31 mouse cellular contexts compared by ENCODE assay signal in the genomic region with DNA sequence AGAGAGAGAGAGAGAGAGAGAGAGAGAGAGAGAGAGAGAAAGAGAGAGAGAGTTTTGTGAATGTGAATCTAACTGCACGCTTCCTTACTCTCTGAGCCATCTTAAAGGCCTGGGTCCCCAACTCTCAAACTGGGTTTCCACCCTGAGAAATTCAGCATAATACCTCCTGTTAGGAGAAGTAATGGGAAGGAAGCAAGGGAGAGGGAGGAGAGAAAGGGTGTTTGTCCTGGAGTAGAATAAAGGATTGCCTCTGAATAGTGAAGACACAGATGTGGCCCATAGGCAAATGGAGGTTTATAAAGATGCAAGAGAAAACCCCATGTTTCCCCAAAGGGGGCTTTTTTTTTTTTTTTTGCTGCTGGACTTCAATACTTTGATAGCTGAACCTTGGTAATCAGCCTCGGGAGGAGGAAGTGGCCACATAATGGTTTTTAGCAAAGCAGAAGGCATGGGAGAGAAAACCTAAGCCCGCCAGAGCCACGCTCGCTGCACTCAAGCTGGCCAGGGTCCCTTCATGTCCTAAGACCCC. TPM values are rescaled to one million over a fixed set of nuclear protein-coding genes. Genes with fewer than 3 reads are reported as not detected.
DNase-seq lines count a peak whose midpoint lies in the region; ATAC-seq and TF ChIP-seq lines count a peak whose summit lies in the region.
"Had no signal": no experiment of that assay in that cellular context is flagged by ENCODE, and none has a peak within 500 bp of the region (broad histone marks: within the 10 kb centered on the region; RNA-seq: fewer than 3 reads in every experiment).

No protein-coding gene starts in this region.

- ATAC-seq in liver, embryonic 14.5 days (ENCODE audit: insufficient read depth) = no peak
- ATAC-seq in liver, embryonic 12.5 days = no peak
- ATAC-seq in lung, postnatal 0 days = no peak
- ATAC-seq in liver, postnatal 0 days = no peak
- ATAC-seq: forebrain, embryonic 15.5 days; hindbrain, postnatal 0 days; intestine, embryonic 15.5 days; Patski had no signal

- WGBS in liver, embryonic 14.5 days (ENCODE audit: insufficient replicate concordance) = 54% methylated on average over 5 of the region's 5 CpGs
- WGBS in liver, embryonic 12.5 days (ENCODE audit: insufficient replicate concordance) = 58% methylated on average over 5 of the region's 5 CpGs
- 64% methylated on average over 5 of the region's 5 CpGs for WGBS in lung, postnatal 0 days
- 35% methylated on average over 5 of the region's 5 CpGs for WGBS in liver, postnatal 0 days (ENCODE audit: insufficient replicate concordance)

- no peak for TF ChIP-seq CTCF in liver, embryonic 14.5 days (IDR thresholded peaks at IDR 0.05; ENCODE audit: low read depth)
- TF ChIP-seq CTCF in lung, postnatal 0 days (IDR thresholded peaks at IDR 0.05) = no peak
- no peak for TF ChIP-seq CTCF in liver, postnatal 0 days (IDR thresholded peaks at IDR 0.05; ENCODE audit: low read depth)

- TF ChIP-seq EP300 in liver, embryonic 14.5 days (IDR thresholded peaks at IDR 0.05; ENCODE audit: low read depth) = no peak
- TF ChIP-seq EP300 in lung, postnatal 0 days (IDR thresholded peaks at IDR 0.05) = no peak
- TF ChIP-seq EP300 in liver, postnatal 0 days (IDR thresholded peaks at IDR 0.05; ENCODE audit: low read depth) = no peak

- 0 out of 2 replicates have a peak overlapping the region, but pooled peaks have one; percentile 3 for H3K4me2 ChIP-seq in liver, embryonic 14.5 days (ENCODE audit: low read depth)
- H3K4me2 ChIP-seq in liver, embryonic 12.5 days = no peak overlapping the region
- peak overlapping the region; percentile 41 for H3K4me2 ChIP-seq in lung, postnatal 0 days (replicated peaks; ENCODE audit: low read depth, low read length)
- H3K4me2 ChIP-seq in liver, postnatal 0 days (ENCODE audit: low read depth, low read length) = peak overlapping the region; percentile 59
- H3K4me2 ChIP-seq: embryonic facial prominence, embryonic 12.5 days; forebrain, embryonic 15.5 days; heart, embryonic 11.5 days; hindbrain, embryonic 12.5 days; intestine, embryonic 15.5 days; limb, embryonic 13.5 days; midbrain, embryonic 12.5 days; neural tube, embryonic 13.5 days had no signal

- H3K36me3 ChIP-seq in liver, embryonic 14.5 days (replicated peaks; ENCODE audit: control insufficient read depth, insufficient read depth, low read depth) = no peaks in the 10 kb centered on the region
- no peaks in the 10 kb centered on the region for H3K36me3 ChIP-seq in liver, embryonic 12.5 days
- no peaks in the 10 kb centered on the region for H3K36me3 ChIP-seq in lung, postnatal 0 days (ENCODE audit: insufficient read depth, low read length)
- no peaks in the 10 kb centered on the region for H3K36me3 ChIP-seq in liver, postnatal 0 days (replicated peaks; ENCODE audit: insufficient read depth, low read length)
- H3K36me3 ChIP-seq: embryonic facial prominence, embryonic 12.5 days; forebrain, embryonic 15.5 days; G1E; hindbrain, embryonic 12.5 days; intestine, embryonic 15.5 days; limb, embryonic 13.5 days; midbrain, embryonic 12.5 days; neural tube, embryonic 13.5 days had no signal

- H3K27me3 ChIP-seq in liver, embryonic 14.5 days (ENCODE audit: control insufficient read depth, insufficient read depth, low read length) = no peaks in the 10 kb centered on the region
- H3K27me3 ChIP-seq in liver, embryonic 12.5 days (replicated peaks) = peaks cover 27% of the 10 kb centered on the region
- no peaks in the 10 kb centered on the region for H3K27me3 ChIP-seq in lung, postnatal 0 days (replicated peaks; ENCODE audit: insufficient read depth, low read length)
- H3K27me3 ChIP-seq in liver, postnatal 0 days (ENCODE audit: insufficient read depth, low read length) = no peaks in the 10 kb centered on the region
- H3K27me3 ChIP-seq: embryonic facial prominence, embryonic 12.5 days; forebrain, embryonic 15.5 days; hindbrain, embryonic 12.5 days; midbrain, embryonic 12.5 days; neural tube, embryonic 13.5 days had no signal

- no peak overlapping the region for H3K4me3 ChIP-seq in liver, embryonic 14.5 days (ENCODE audit: insufficient read depth in 1 of 2, low read depth in 2 of 2, low read length in 2 of 2)
- no peak overlapping the region for H3K4me3 ChIP-seq in liver, embryonic 12.5 days
- H3K4me3 ChIP-seq in lung, postnatal 0 days (ENCODE audit: low read depth, low read length) = peak overlapping the region; percentile 24
- H3K4me3 ChIP-seq in liver, postnatal 0 days (ENCODE audit: low read depth, low read length) = peak overlapping the region; percentile 36
- H3K4me3 ChIP-seq: embryonic facial prominence, embryonic 12.5 days; forebrain, embryonic 15.5 days; hindbrain, embryonic 12.5 days; intestine, embryonic 15.5 days; limb, embryonic 13.5 days; midbrain, embryonic 12.5 days; neural tube, embryonic 13.5 days had no signal

- H3K9ac ChIP-seq in liver, embryonic 14.5 days (replicated peaks) = no peak overlapping the region
- no peak overlapping the region for H3K9ac ChIP-seq in liver, embryonic 12.5 days
- peak overlapping the region; percentile 29; the same call in 1 of the 2 replicates for H3K9ac ChIP-seq in lung, postnatal 0 days (replicated peaks; ENCODE audit: low read depth)
- 0 out of 2 replicates have a peak overlapping the region, but pooled peaks have one; percentile 21 for H3K9ac ChIP-seq in liver, postnatal 0 days (replicated peaks)
- H3K9ac ChIP-seq: embryonic facial prominence, embryonic 12.5 days; forebrain, embryonic 15.5 days; hindbrain, embryonic 12.5 days; intestine, embryonic 15.5 days; limb, embryonic 13.5 days; midbrain, embryonic 12.5 days; neural tube, embryonic 13.5 days had no signal

- H3K9me3 ChIP-seq in liver, embryonic 14.5 days (ENCODE audit: control insufficient read depth, low read length) = no peaks in the 10 kb centered on the region
- H3K9me3 ChIP-seq in liver, embryonic 12.5 days (replicated peaks) = no peaks in the 10 kb centered on the region
- H3K9me3 ChIP-seq in lung, postnatal 0 days (ENCODE audit: low read length) = no peaks in the 10 kb centered on the region
- no peaks in the 10 kb centered on the region for H3K9me3 ChIP-seq in liver, postnatal 0 days (ENCODE audit: low read length)
- H3K9me3 ChIP-seq: embryonic facial prominence, embryonic 12.5 days; forebrain, embryonic 15.5 days; G1E; hindbrain, embryonic 12.5 days; intestine, embryonic 15.5 days; limb, embryonic 13.5 days; midbrain, embryonic 12.5 days; neural tube, embryonic 13.5 days had no signal

- H3K4me1 ChIP-seq in liver, embryonic 14.5 days (replicated peaks; ENCODE audit: control insufficient read depth in 2 of 2, insufficient read depth in 2 of 2, low read length in 1 of 2) = no peaks in the 10 kb centered on the region
- no peaks in the 10 kb centered on the region for H3K4me1 ChIP-seq in liver, embryonic 12.5 days
- H3K4me1 ChIP-seq in lung, postnatal 0 days (ENCODE audit: insufficient read depth, low read depth, low read length) = no peaks in the 10 kb centered on the region
- H3K4me1 ChIP-seq in liver, postnatal 0 days (ENCODE audit: insufficient read depth) = peaks cover 9% of the 10 kb centered on the region; the same call in 1 of the 2 replicates
- H3K4me1 ChIP-seq: embryonic facial prominence, embryonic 12.5 days; forebrain, embryonic 15.5 days; hindbrain, embryonic 12.5 days; intestine, embryonic 15.5 days; limb, embryonic 13.5 days; neural tube, embryonic 13.5 days had no signal

- no peak overlapping the region for H3K27ac ChIP-seq in liver, embryonic 14.5 days
- no peak overlapping the region for H3K27ac ChIP-seq in liver, embryonic 12.5 days
- H3K27ac ChIP-seq in lung, postnatal 0 days (ENCODE audit: low read length) = peak overlapping the region; percentile 72; the same call in 1 of the 2 replicates
- peak overlapping the region; percentile 71 for H3K27ac ChIP-seq in liver, postnatal 0 days (ENCODE audit: low read depth)
- H3K27ac ChIP-seq: embryonic facial prominence, embryonic 12.5 days; forebrain, embryonic 15.5 days; hindbrain, embryonic 12.5 days; hindbrain, postnatal 0 days; intestine, embryonic 15.5 days; limb, embryonic 13.5 days; midbrain, embryonic 12.5 days; neural tube, embryonic 13.5 days; stomach, postnatal 0 days had no signal

- DNase-seq in liver, embryonic 14.5 days (ENCODE audit: low read depth in 3 of 3, low spot score in 3 of 3) = no peak
- no peak for DNase-seq in lung, postnatal 0 days (ENCODE audit: low spot score)
- DNase-seq in lung, postnatal 25 days (ENCODE audit: low spot score) = no peak
- DNase-seq in A20 (ENCODE audit: low read depth, low spot score) = peak; percentile 78
- DNase-seq in liver, postnatal 0 days = no peak
- no peak for DNase-seq in urinary bladder, postnatal 25 days (ENCODE audit: low spot score)
- DNase-seq in gastrocnemius, postnatal 4 days (ENCODE audit: low spot score in 2 of 2) = no peak
- DNase-seq: cerebellum, adult 11-12 months; cerebellum, adult 9-11 months; embryo, embryonic 11 days; gastrocnemius, postnatal 25 days; heart, adult 18-20 months; heart, postnatal 36 days; thymus, adult 2 months had no signal

RNA-seq across cellular contexts. Expression of a gene that starts 0.8 kb away (rescaled TPM):
- polyA plus RNA-seq in liver, embryonic 14.5 days (2012; rRNA removed) = 4.3 and 5.8 TPM in 2 replicates
- polyA plus RNA-seq in liver, embryonic 14.5 days (2014; fragmentation: Nextera tagmentation; extraction: Ambion mirVana) = 6.7 and 8.6 TPM in 2 replicates
- polyA plus RNA-seq in liver, embryonic 12.5 days (2016; fragmentation: Nextera tagmentation; extraction: Ambion mirVana) = 2.5 and 3.1 TPM in 2 replicates
- 824 and 832 TPM in 2 replicates for polyA plus RNA-seq in lung, postnatal 0 days (2015; fragmentation: Nextera tagmentation; extraction: Ambion mirVana)
- polyA plus RNA-seq in liver, postnatal 0 days (2015; fragmentation: Nextera tagmentation; extraction: Ambion mirVana) = 17.0 and 17.8 TPM in 2 replicates
- total RNA-seq in gastrocnemius, postnatal 4 days (2021) = under 1 TPM; 0.65 to 0.81 TPM
- total RNA-seq: hindbrain, postnatal 0 days; layer of hippocampus, postnatal 25 days; left cerebral cortex, adult 8-10 months; left cerebral cortex, postnatal 36 days had no signal
- polyA plus RNA-seq: C2C12 had no signal

RNA-seq across cellular contexts. Expression of a gene that starts 17.4 kb away (rescaled TPM):
- 0.16 and 0.24 TPM in 2 replicates for polyA plus RNA-seq in liver, embryonic 14.5 days (2012; rRNA removed)
- polyA plus RNA-seq in liver, embryonic 14.5 days (2014; fragmentation: Nextera tagmentation; extraction: Ambion mirVana) = not detected in 2 replicates
- polyA plus RNA-seq in liver, embryonic 12.5 days (2016; fragmentation: Nextera tagmentation; extraction: Ambion mirVana) = 0.13 and 0.24 TPM in 2 replicates
- 3.8 TPM in 2 replicates for polyA plus RNA-seq in lung, postnatal 0 days (2015; fragmentation: Nextera tagmentation; extraction: Ambion mirVana)
- polyA plus RNA-seq in liver, postnatal 0 days (2015; fragmentation: Nextera tagmentation; extraction: Ambion mirVana) = 0.13 and 0.20 TPM in 2 replicates
- 1 to 10 TPM in 1 of 2 experiments, under 1 TPM in 1; 0.91 to 1.1 TPM for total RNA-seq in gastrocnemius, postnatal 4 days (2021)
- polyA plus RNA-seq: G1E had no signal

RNA-seq across cellular contexts. Expression of a gene that starts 19.3 kb away (rescaled TPM):
- polyA plus RNA-seq in liver, embryonic 14.5 days (2012; rRNA removed) = 30.8 and 35.7 TPM in 2 replicates
- polyA plus RNA-seq in liver, embryonic 14.5 days (2014; fragmentation: Nextera tagmentation; extraction: Ambion mirVana) = 38.1 and 41.4 TPM in 2 replicates
- 51.9 and 54.1 TPM in 2 replicates for polyA plus RNA-seq in liver, embryonic 12.5 days (2016; fragmentation: Nextera tagmentation; extraction: Ambion mirVana)
- polyA plus RNA-seq in lung, postnatal 0 days (2015; fragmentation: Nextera tagmentation; extraction: Ambion mirVana) = 74.8 and 84.3 TPM in 2 replicates
- 33.6 and 33.9 TPM in 2 replicates for polyA plus RNA-seq in liver, postnatal 0 days (2015; fragmentation: Nextera tagmentation; extraction: Ambion mirVana)
- 10 to 100 TPM; 38.3 to 45.3 TPM for total RNA-seq in gastrocnemius, postnatal 4 days (2021)

RNA-seq across cellular contexts. Expression of a gene that starts 24.4 kb away (rescaled TPM):
- polyA plus RNA-seq in liver, embryonic 14.5 days (2012; rRNA removed) = 42.1 and 46.7 TPM in 2 replicates
- polyA plus RNA-seq in liver, embryonic 14.5 days (2014; fragmentation: Nextera tagmentation; extraction: Ambion mirVana) = 37.5 and 40.2 TPM in 2 replicates
- polyA plus RNA-seq in liver, embryonic 12.5 days (2016; fragmentation: Nextera tagmentation; extraction: Ambion mirVana) = 94.2 and 94.3 TPM in 2 replicates
- 13.5 and 17.5 TPM in 2 replicates for polyA plus RNA-seq in lung, postnatal 0 days (2015; fragmentation: Nextera tagmentation; extraction: Ambion mirVana)
- 18.9 and 25.1 TPM in 2 replicates for polyA plus RNA-seq in liver, postnatal 0 days (2015; fragmentation: Nextera tagmentation; extraction: Ambion mirVana)
- 10 to 100 TPM; 32.0 to 35.2 TPM for total RNA-seq in gastrocnemius, postnatal 4 days (2021)

RNA-seq across cellular contexts. Expression of a gene that starts 41.1 kb away (rescaled TPM):
- 0.15 and 0.16 TPM in 2 replicates for polyA plus RNA-seq in liver, embryonic 14.5 days (2012; rRNA removed)
- polyA plus RNA-seq in liver, embryonic 14.5 days (2014; fragmentation: Nextera tagmentation; extraction: Ambion mirVana) = 0.11 TPM in 2 replicates
- 0.08 TPM in 1 of 2 replicates, not detected in the other for polyA plus RNA-seq in liver, embryonic 12.5 days (2016; fragmentation: Nextera tagmentation; extraction: Ambion mirVana)
- 0.72 and 1.2 TPM in 2 replicates for polyA plus RNA-seq in lung, postnatal 0 days (2015; fragmentation: Nextera tagmentation; extraction: Ambion mirVana)
- polyA plus RNA-seq in liver, postnatal 0 days (2015; fragmentation: Nextera tagmentation; extraction: Ambion mirVana) = 9.5 and 10.1 TPM in 2 replicates
- total RNA-seq in gastrocnemius, postnatal 4 days (2021) = under 1 TPM; 0.26 to 0.27 TPM
- total RNA-seq: G1E; left cerebral cortex, postnatal 36 days had no signal
- polyA plus RNA-seq: embryonic facial prominence, embryonic 12.5 days; forebrain, embryonic 15.5 days; G1E; heart, embryonic 11.5 days; hindbrain, postnatal 0 days; midbrain, embryonic 12.5 days had no signal

Comparison
In these comparisons a context has a peak if more than half of its experiments do, and no peak if none do; other contexts are left out.
1. H3K27ac ChIP-seq: peak in lung, postnatal 0 days (single experiment) and liver, postnatal 0 days (single experiment); none in liver, embryonic 14.5 days (single experiment) and liver, embryonic 12.5 days (single experiment).
2. H3K4me3 ChIP-seq: peak in lung, postnatal 0 days (single experiment) and liver, postnatal 0 days (single experiment); none in liver, embryonic 14.5 days (0 of 2) and liver, embryonic 12.5 days (single experiment).
3. H3K9ac ChIP-seq: peak in lung, postnatal 0 days (single experiment) and liver, postnatal 0 days (single experiment); none in liver, embryonic 14.5 days (single experiment) and liver, embryonic 12.5 days (single experiment).
4. RNA of a gene that starts 0.8 kb away (polyA plus RNA-seq): 824 to 832 TPM in lung, postnatal 0 days; 17.0 to 17.8 TPM in liver, postnatal 0 days, 4.3 to 8.6 TPM in liver, embryonic 14.5 days and 2.5 to 3.1 TPM in liver, embryonic 12.5 days; every median in the first group is over 10 times any median in the second.